Mouse (Mus musculus) neural tube, embryonic 14.5 days (tissue): Measurements from ENCODE around the gene Drd1. TPM values are rescaled to one million over a fixed set of nuclear protein-coding genes. Genes with fewer than 3 reads are reported as not detected.

Source experiments
- ATAC-seq: fragments of 200-750 bp; cut with Nextera tagmentation; 2 replicates; pipeline ENCODE4 v1.8.0; 2017; ENCODE audit warnings: low read depth, mild to moderate bottlenecking, moderate TSS enrichment, moderate library complexity
- H3K27ac ChIP-seq: fragments of 300-500 bp; sonication (generic); 2 replicates; pipeline ENCODE4 v1.5.1; 2014; ENCODE audit warnings: low read depth, mild to moderate bottlenecking, control low read depth, low read length, moderate library complexity, mixed read lengths
- H3K27me3 ChIP-seq: fragments of 300-500 bp; sonication (generic); 2 replicates; pipeline ENCODE4 v1.6.1; 2014; ENCODE audit warnings: low read length; ENCODE audit not compliant: control insufficient read depth, insufficient read depth
- H3K36me3 ChIP-seq: fragments of 300-500 bp; sonication (generic); 2 replicates; pipeline ENCODE4 v1.6.1; 2014; ENCODE audit warnings: low read length, mixed read lengths; ENCODE audit not compliant: control insufficient read depth, insufficient read depth
- H3K4me1 ChIP-seq: fragments of 300-500 bp; sonication (generic); 2 replicates; pipeline ENCODE4 v1.6.1; 2014; ENCODE audit warnings: low read length; ENCODE audit not compliant: control insufficient read depth, insufficient read depth
- H3K4me2 ChIP-seq: fragments of 300-500 bp; sonication (generic); 2 replicates; pipeline ENCODE4 v1.6.1; 2014; ENCODE audit warnings: mild to moderate bottlenecking, low read depth, low read length, control low read depth
- H3K4me3 ChIP-seq: fragments of 300-500 bp; sonication (generic); 2 replicates; pipeline ENCODE4 v1.5.1; 2014; ENCODE audit warnings: low read depth, low read length, control low read depth, mixed read lengths
- H3K9ac ChIP-seq: fragments of 300-500 bp; sonication (generic); replicated peaks from 2 replicates; pipeline ENCODE4 v1.6.1; 2014; ENCODE audit warnings: low read depth, mild to moderate bottlenecking, control low read depth, low read length, mixed read lengths
- H3K9me3 ChIP-seq: fragments of 300-500 bp; sonication (generic); 2 replicates; pipeline ENCODE4 v1.6.1; 2016; ENCODE audit warnings: low read length; ENCODE audit not compliant: control insufficient read depth
- WGBS: fragments of 180-500 bp; shearing (Covaris S2); extraction: QIAGEN DNeasy Blood & Tissue Kit; methylation state at CpG from one replicate; pipeline ENCODE4 v1.1.7; 2014; 5-methylcytosine and 5-hydroxymethylcytosine counted together
- polyA plus RNA-seq: library from polyadenylated mRNA; unstranded; fragments of >200 nt; fragmentation: Nextera tagmentation; extraction: Ambion mirVana; gene quantifications from 2 replicates; pipeline ENCODE4 v1.2.1, GENCODE M21; 2014

Drd1 gene
- polyA plus RNA-seq, 1 experiment from 2014 or later: 0.88 TPM

DNA sequence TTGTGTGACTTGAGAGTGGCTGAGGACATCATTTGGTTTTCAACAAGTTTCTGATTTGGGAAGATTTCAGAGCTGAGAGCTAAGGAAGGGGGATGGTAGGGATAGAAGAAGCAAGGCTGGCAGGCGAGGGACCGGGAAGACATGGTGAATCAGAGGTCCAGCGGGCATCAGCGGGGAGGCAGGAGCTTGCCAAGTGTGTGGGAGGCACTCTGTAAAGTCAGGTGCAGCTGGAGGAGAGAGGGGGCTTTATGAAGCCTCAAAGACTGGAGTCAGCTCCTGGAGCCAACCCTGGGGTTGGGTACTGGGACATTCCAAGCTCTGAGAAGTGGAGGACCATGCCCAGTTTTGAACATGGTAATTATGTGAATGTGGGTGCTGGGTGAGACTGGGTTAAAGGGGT is 38.8 kb upstream of the Drd1 start:
- 93% methylated on average over 4 of the region's 4 CpGs for WGBS
- peaks cover 18% of the 10 kb centered on the region for H3K36me3 ChIP-seq
- H3K4me3 ChIP-seq: no peak overlapping the region

DNA sequence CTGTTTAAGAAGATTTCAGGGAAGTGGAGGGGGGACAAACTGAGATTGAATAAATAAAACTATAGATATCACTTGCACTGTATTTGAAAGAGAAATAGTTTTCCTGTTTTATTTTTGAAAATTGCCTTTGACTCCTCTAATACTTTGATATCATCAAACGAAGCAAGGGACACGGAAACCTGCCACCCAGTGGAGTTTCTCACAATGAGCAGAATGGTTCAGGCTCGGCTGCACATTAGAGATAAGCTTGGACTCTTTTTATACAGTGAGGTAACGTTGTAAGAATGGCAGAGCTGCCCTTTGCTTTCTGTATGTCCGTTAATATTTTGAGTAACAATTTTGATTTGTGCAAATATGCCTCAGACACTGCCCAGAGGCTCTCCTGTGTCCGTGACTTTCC is 36.2 kb upstream of the Drd1 start:
- H3K9ac ChIP-seq: no peak overlapping the region
- no peak overlapping the region for H3K4me2 ChIP-seq
- no peaks in the 10 kb centered on the region for H3K9me3 ChIP-seq
- ATAC-seq: no peak
- H3K4me3 ChIP-seq: no peak overlapping the region
- 92% methylated on average over 6 of the region's 6 CpGs for WGBS
- no peaks in the 10 kb centered on the region for H3K4me1 ChIP-seq
- H3K27me3 ChIP-seq: no peaks in the 10 kb centered on the region
- no peak overlapping the region for H3K27ac ChIP-seq
- H3K36me3 ChIP-seq: peaks cover 23% of the 10 kb centered on the region

More for the DNA sequence above, 38.8 kb upstream of the Drd1 start:
- no peaks in the 10 kb centered on the region for H3K9me3 ChIP-seq
- H3K4me2 ChIP-seq: no peak overlapping the region
- ATAC-seq: no peak
- H3K4me1 ChIP-seq: no peaks in the 10 kb centered on the region
- no peaks in the 10 kb centered on the region for H3K27me3 ChIP-seq
- no peak overlapping the region for H3K27ac ChIP-seq
- no peak overlapping the region for H3K9ac ChIP-seq

- Histone ChIP-seq H3K27me3 (no peaks in the 10 kb centered on the region), H3K9ac (no peak overlapping the region), H3K9me3 (no peaks in the 10 kb centered on the region), H3K4me3 (no peak overlapping the region), H3K4me2 (no peak overlapping the region), H3K27ac (no peak overlapping the region), H3K36me3 (peaks cover 19% of the 10 kb centered on the region), H3K4me1 (no peaks in the 10 kb centered on the region)
- WGBS: 89% methylated on average over 18 of the region's 18 CpGs
- no peak for ATAC-seq
Observed at GRCm38 (mm10) chr13:54085266-54085665, 29.8 kb upstream of the Drd1 start.

- H3K9me3 ChIP-seq: no peaks in the 10 kb centered on the region
- H3K36me3 ChIP-seq: peaks cover 19% of the 10 kb centered on the region
- H3K4me2 ChIP-seq: no peak overlapping the region
- H3K27ac ChIP-seq: no peak overlapping the region
- H3K4me3 ChIP-seq: no peak overlapping the region
- H3K9ac ChIP-seq: no peak overlapping the region
- H3K27me3 ChIP-seq: no peaks in the 10 kb centered on the region
- ATAC-seq: no peak
- no peaks in the 10 kb centered on the region for H3K4me1 ChIP-seq
- 92% methylated on average over 5 of the region's 5 CpGs for WGBS
Observed at GRCm38 (mm10) chr13:54084826-54085225, 29.3 kb upstream of the Drd1 start.

DNA sequence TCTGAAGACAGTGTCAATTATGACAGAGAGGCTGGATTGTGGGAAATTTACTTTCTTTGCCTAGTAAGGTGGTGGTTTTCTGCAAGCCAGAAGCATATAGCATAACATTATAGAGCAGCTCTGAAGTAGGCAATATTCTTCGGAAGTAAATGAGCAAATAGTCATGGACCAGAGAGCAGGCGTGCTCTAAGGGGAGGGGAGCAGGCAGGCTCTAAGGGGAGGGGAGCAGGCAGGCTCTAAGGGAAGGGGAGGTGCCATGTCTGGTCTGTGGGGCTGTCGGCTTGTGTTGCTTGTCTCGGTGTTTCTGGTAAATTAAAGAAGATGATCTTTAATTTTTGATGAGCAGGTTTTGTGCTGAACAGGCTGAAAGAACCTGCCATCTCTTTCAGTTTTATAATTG is 28.7 kb upstream of the Drd1 start:
- Histone ChIP-seq H3K27me3 (no peaks in the 10 kb centered on the region), H3K4me3 (no peak overlapping the region), H3K9me3 (no peaks in the 10 kb centered on the region), H3K4me2 (no peak overlapping the region), H3K27ac (no peak overlapping the region), H3K36me3 (peaks cover 18% of the 10 kb centered on the region), H3K4me1 (no peaks in the 10 kb centered on the region), H3K9ac (no peak overlapping the region)
- WGBS: 53% methylated on average over 4 of the region's 4 CpGs
- no peak for ATAC-seq

DNA sequence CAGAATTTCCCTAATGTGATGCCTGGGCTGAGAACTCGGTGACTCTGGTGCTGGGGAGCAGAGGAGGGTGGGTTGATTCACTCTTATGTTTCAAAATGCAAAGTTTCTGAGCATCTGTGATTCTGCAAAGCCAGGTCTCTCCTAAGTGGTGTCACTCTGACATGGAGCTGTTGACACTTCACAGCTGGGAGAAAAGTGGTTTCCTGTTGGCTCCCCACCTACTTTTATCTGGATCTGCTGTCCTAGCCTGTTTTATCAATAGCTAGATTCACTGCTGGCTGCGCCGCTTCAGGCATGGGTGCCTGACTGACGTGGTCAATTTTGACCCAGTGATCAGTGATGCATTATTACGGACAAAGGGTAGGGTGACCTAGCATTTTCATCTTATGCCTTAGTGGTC is 27.4 kb upstream of the Drd1 start:
- Histone ChIP-seq H3K9ac (no peak overlapping the region), H3K36me3 (peaks cover 8% of the 10 kb centered on the region), H3K27ac (no peak overlapping the region), H3K4me1 (no peaks in the 10 kb centered on the region), H3K4me2 (no peak overlapping the region), H3K9me3 (no peaks in the 10 kb centered on the region), H3K4me3 (no peak overlapping the region), H3K27me3 (no peaks in the 10 kb centered on the region)
- 84% methylated on average over 5 of the region's 5 CpGs for WGBS
- no peak for ATAC-seq

GRCm38 (mm10) chr13:54080785-54081184 is 25.3 kb upstream of the Drd1 start:
- Histone ChIP-seq H3K36me3 (0 out of 2 replicates have a peak, but pooled peaks cover 2% of the 10 kb centered on the region), H3K9me3 (no peaks in the 10 kb centered on the region), H3K27ac (no peak overlapping the region), H3K9ac (no peak overlapping the region), H3K4me2 (no peak overlapping the region), H3K4me3 (no peak overlapping the region), H3K4me1 (no peaks in the 10 kb centered on the region), H3K27me3 (no peaks in the 10 kb centered on the region)
- WGBS: 100% methylated on average over 1 of the region's 1 CpGs
- ATAC-seq: no peak

GRCm38 (mm10) chr13:54079782-54080759 is 24.6 kb upstream of the Drd1 start:
- Histone ChIP-seq H3K27me3 (no peaks in the 10 kb centered on the region), H3K9ac (no peak overlapping the region), H3K4me2 (no peak overlapping the region), H3K4me3 (no peak overlapping the region), H3K27ac (no peak overlapping the region), H3K4me1 (no peaks in the 10 kb centered on the region), H3K9me3 (no peaks in the 10 kb centered on the region), H3K36me3 (no peaks in the 10 kb centered on the region)
- no peak for ATAC-seq
- WGBS: 83% methylated on average over 12 of the region's 12 CpGs

- no peak overlapping the region for H3K4me3 ChIP-seq
- H3K27me3 ChIP-seq: no peaks in the 10 kb centered on the region
- H3K4me1 ChIP-seq: peaks cover 5% of the 10 kb centered on the region; the same call in 1 of the 2 replicates
- H3K27ac ChIP-seq: no peak overlapping the region
- H3K9ac ChIP-seq: no peak overlapping the region
- H3K4me2 ChIP-seq: no peak overlapping the region
- WGBS: 81% methylated on average over 11 of the region's 11 CpGs
- ATAC-seq: no peak
- H3K9me3 ChIP-seq: no peaks in the 10 kb centered on the region
- H3K36me3 ChIP-seq: no peaks in the 10 kb centered on the region
Observed at GRCm38 (mm10) chr13:54077470-54078174, 22.1 kb upstream of the Drd1 start.
